Mouse (Mus musculus): ENCODE data around the gene Zfp296.

DNA sequence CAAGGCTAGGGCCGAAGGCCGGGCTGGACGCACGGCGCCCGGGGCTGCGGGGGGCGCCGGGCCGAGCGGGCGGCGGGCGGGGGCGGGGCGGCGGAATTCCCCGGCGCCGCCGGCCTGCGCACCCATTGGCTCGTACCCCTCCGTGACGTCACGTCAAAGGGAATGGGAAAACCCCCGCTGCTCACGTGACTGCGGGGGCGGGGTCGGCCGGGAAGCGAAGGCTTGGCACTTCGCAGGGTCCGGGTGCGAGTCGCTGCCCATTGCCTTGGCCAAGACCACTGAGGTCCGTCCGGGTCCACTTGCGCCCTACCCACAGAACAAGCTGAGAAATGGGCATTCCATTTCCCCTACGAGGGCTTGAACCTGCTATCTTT lies 52.3 kb downstream of the Zfp296 start, which contains the start of gene Relb:
- no peak for TF ChIP-seq ZC3H11A (IDR thresholded peaks at IDR 0.05; ENCODE audit: borderline replicate concordance, low read depth, low read length)
- TF ChIP-seq HCFC1 (IDR thresholded peaks at IDR 0.05; ENCODE audit: borderline replicate concordance, insufficient read depth, low read length) = no peak
